Mouse (Mus musculus) stomach, postnatal 0 days (tissue): ENCODE measurements around the gene Kif21b.

Experiments
- CTCF ChIP-seq: IDR thresholded peaks from 2 replicates; pipeline ENCODE4 v1.5.1; 2016; ENCODE audit warnings: antibody characterized with exemption, low read depth, mild to moderate bottlenecking, moderate library complexity
- EP300 ChIP-seq: optimal IDR thresholded peaks from 2 replicates; pipeline ENCODE3; 2016; ENCODE audit warnings: antibody characterized with exemption

DNA sequence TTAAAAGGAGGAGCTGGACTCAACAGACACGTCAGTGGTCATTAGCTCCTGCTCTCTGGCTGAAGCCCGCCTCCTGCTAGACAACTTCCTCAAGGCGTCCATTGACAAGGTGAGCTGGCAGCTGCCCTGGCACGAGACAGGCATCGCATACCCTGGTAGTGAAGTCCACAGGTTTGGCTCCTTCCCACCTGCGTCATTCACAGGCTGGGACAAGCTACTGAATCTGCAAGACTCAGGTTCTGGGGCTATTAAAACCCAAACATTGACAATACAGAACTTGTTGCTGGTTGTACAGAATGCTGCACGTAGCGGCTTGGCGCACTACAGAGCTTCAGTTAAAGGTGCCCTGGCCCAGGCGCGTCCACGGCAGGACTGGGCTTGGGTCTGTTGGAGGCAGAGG is 29.1 kb downstream of the Kif21b start:
- TF ChIP-seq CTCF (no peak), EP300 (no peak)
